ENCODE assay signal across 21 mouse cellular contexts in the genomic region with DNA sequence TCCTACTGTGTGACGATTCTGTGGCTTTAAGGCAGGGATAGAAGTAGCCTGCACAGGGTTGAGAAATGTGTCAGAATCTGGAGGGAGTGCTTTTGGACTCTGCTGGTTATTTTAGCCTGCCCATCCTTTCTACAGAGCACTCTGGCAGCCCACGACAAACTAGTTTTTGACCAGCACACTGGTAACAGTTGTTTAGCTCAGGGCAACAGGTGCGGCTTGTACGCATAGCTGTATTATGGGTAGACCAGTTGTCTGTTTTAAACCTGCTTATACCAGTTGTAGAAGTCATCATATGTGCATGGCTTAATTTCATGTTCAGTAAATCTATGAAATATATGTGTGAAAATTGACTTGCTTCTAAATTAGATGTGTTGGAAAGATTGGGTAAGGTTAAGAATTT. TPM values are rescaled to one million over a fixed set of nuclear protein-coding genes. Genes with fewer than 3 reads are reported as not detected.
DNase-seq lines count a peak whose midpoint lies in the region; ATAC-seq and TF ChIP-seq lines count a peak whose summit lies in the region.
"Had no signal": no experiment of that assay in that cellular context is flagged by ENCODE, and none has a peak within 500 bp of the region (broad histone marks: within the 10 kb centered on the region; RNA-seq: fewer than 3 reads in every experiment).

No protein-coding gene starts in this region.

- H3K4me1 ChIP-seq in limb, embryonic 14.5 days (ENCODE audit: control insufficient read depth, insufficient read depth, low read length), result peaks cover 9% of the 10 kb centered on the region
- peaks cover 8% of the 10 kb centered on the region for H3K4me1 ChIP-seq in limb, embryonic 10.5 days
- H3K4me1 ChIP-seq in embryonic fibroblast, embryonic 13.5 days (ENCODE audit: control insufficient read depth, insufficient read depth, low read length), result peaks cover 25% of the 10 kb centered on the region

- H3K9me3 ChIP-seq in limb, embryonic 14.5 days (ENCODE audit: control insufficient read depth, low read length), result no peaks in the 10 kb centered on the region
- no peaks in the 10 kb centered on the region for H3K9me3 ChIP-seq in limb, embryonic 10.5 days (replicated peaks)
- H3K9me3 ChIP-seq: embryonic facial prominence, embryonic 10.5 days; embryonic facial prominence, embryonic 12.5 days; forebrain, embryonic 12.5 days had no signal

- ATAC-seq in limb, embryonic 14.5 days (ENCODE audit: low FRiP score, low read depth), result peak; percentile 30; the same call in 1 of the 2 replicates
- ATAC-seq: forebrain, embryonic 14.5 days; forebrain, embryonic 16.5 days had no signal

- H3K4me3 ChIP-seq in limb, embryonic 14.5 days (replicated peaks; ENCODE audit: low read length), result no peak overlapping the region
- H3K4me3 ChIP-seq in limb, embryonic 10.5 days, result no peak overlapping the region
- H3K4me3 ChIP-seq in embryonic fibroblast, embryonic 13.5 days (ENCODE audit: insufficient read depth, low read length), result no peak overlapping the region
- no peak overlapping the region for H3K4me3 ChIP-seq in myocyte
- H3K4me3 ChIP-seq: embryonic facial prominence, embryonic 10.5 days; embryonic facial prominence, embryonic 12.5 days; erythroblast, embryonic 14.5 days; forebrain, embryonic 10.5 days; forebrain, embryonic 12.5 days had no signal

- DNase-seq in heart, adult 11 months, result peak; percentile 40
- DNase-seq in heart, postnatal 36 days, result no peak
- no peak for DNase-seq in limb, embryonic 14.5 days (ENCODE audit: low spot score)
- DNase-seq in limb, embryonic 10.5 days (ENCODE audit: low spot score), result no peak
- no peak for DNase-seq in cerebellum, adult 11 months
- DNase-seq: adrenal gland, postnatal 10 days; adrenal gland, postnatal 25 days; cerebellum, adult 11-12 months; cerebellum, adult 2 months; cerebellum, adult 9-10 months; cerebellum, postnatal 10 days; cerebellum, postnatal 25 days had no signal

- WGBS in limb, embryonic 14.5 days, result 95% methylated on average over 4 of the region's 4 CpGs
- 98% methylated on average over 4 of the region's 4 CpGs for WGBS in limb, embryonic 10.5 days

- no peak for TF ChIP-seq CTCF in embryonic fibroblast, embryonic 13.5 days (IDR thresholded peaks at IDR 0.05; ENCODE audit: borderline replicate concordance, insufficient read depth, low read length)

- TF ChIP-seq POLR2A in limb, embryonic 14.5 days (IDR thresholded peaks at IDR 0.05; ENCODE audit: borderline replicate concordance, extremely low read depth, insufficient read depth, insufficient read length), result no peak
- TF ChIP-seq POLR2A in embryonic fibroblast, embryonic 13.5 days (IDR thresholded peaks at IDR 0.05; ENCODE audit: low read depth, low read length), result no peak
- no peak for TF ChIP-seq POLR2A in myocyte (IDR thresholded peaks at IDR 0.05; ENCODE audit: insufficient read length, low read depth)

- H3ac ChIP-seq in myocyte (ENCODE audit: control insufficient read depth, insufficient read length), result no peak overlapping the region

- H3K27ac ChIP-seq in limb, embryonic 14.5 days (replicated peaks; ENCODE audit: low read depth, low read length), result no peak overlapping the region
- H3K27ac ChIP-seq in limb, embryonic 10.5 days, result no peak overlapping the region
- H3K27ac ChIP-seq in embryonic fibroblast, embryonic 13.5 days (ENCODE audit: insufficient read depth, low read length), result peak overlapping the region; percentile 80
- H3K27ac ChIP-seq: embryonic facial prominence, embryonic 10.5 days; embryonic facial prominence, embryonic 12.5 days; forebrain, embryonic 10.5 days; forebrain, embryonic 12.5 days had no signal

- no peaks in the 10 kb centered on the region for H3K27me3 ChIP-seq in limb, embryonic 14.5 days (ENCODE audit: control insufficient read depth, insufficient read depth, low read length)
- H3K27me3 ChIP-seq in limb, embryonic 10.5 days (ENCODE audit: low read depth, poor library complexity, severe bottlenecking), result no peaks in the 10 kb centered on the region
- H3K27me3 ChIP-seq in myocyte (ENCODE audit: control insufficient read depth, insufficient read depth, insufficient read length), result no peaks in the 10 kb centered on the region
- H3K27me3 ChIP-seq: embryonic facial prominence, embryonic 12.5 days; forebrain, embryonic 12.5 days had no signal

- intact Hi-C loops in heart, postnatal 36 days (cut with DNase I), result no loop called here

- H3K36me3 ChIP-seq in limb, embryonic 14.5 days (ENCODE audit: control insufficient read depth, insufficient read depth, low read length), result peaks cover 14% of the 10 kb centered on the region
- peaks cover 55% of the 10 kb centered on the region for H3K36me3 ChIP-seq in limb, embryonic 10.5 days
- H3K36me3 ChIP-seq in myocyte (ENCODE audit: control insufficient read depth, insufficient read depth), result peaks cover 6% of the 10 kb centered on the region

- no peak overlapping the region for H3K4me2 ChIP-seq in limb, embryonic 14.5 days (replicated peaks; ENCODE audit: low read depth, low read length, severe bottlenecking)
- peak overlapping the region; percentile 71 for H3K4me2 ChIP-seq in myocyte (ENCODE audit: low read depth)
- H3K4me2 ChIP-seq: embryonic facial prominence, embryonic 12.5 days; forebrain, embryonic 12.5 days had no signal

- peaks cover 89% of the 10 kb centered on the region for H3K79me2 ChIP-seq in myocyte (ENCODE audit: control insufficient read depth, insufficient read depth)

- H3K9ac ChIP-seq in limb, embryonic 14.5 days (ENCODE audit: low read depth, low read length, severe bottlenecking), result no peak overlapping the region
- H3K9ac ChIP-seq: embryonic facial prominence, embryonic 12.5 days; forebrain, embryonic 12.5 days had no signal

TF ChIP-seq in myocyte, 11 proteins besides CTCF, POLR2A, EP300 and RAD21:
- TF ChIP-seq MAX (IDR thresholded peaks at IDR 0.05; ENCODE audit: low read depth), result no peak
- no peak for TF ChIP-seq REST (IDR thresholded peaks at IDR 0.05; ENCODE audit: insufficient read depth, insufficient read length)
- TF ChIP-seq TCF12 (IDR thresholded peaks at IDR 0.05; ENCODE audit: insufficient read depth, poor library complexity, severe bottlenecking), result peak; percentile 89
- no peak for TF ChIP-seq E2F4 (IDR thresholded peaks at IDR 0.05; ENCODE audit: insufficient read depth)
- TF ChIP-seq CEBPB (IDR thresholded peaks at IDR 0.05; ENCODE audit: insufficient read depth, poor library complexity, severe bottlenecking), result no peak
- TF ChIP-seq MYOG (IDR thresholded peaks at IDR 0.05; ENCODE audit: control insufficient read depth in 1 of 3, insufficient read depth in 1 of 3, insufficient read length in 2 of 3, low read depth in 2 of 3), result peak in 2 of 3 experiments; percentile 53 to 78
- peak; percentile 35 to 85 (median 83) for TF ChIP-seq MYOD1 (IDR thresholded peaks at IDR 0.05; ENCODE audit: control insufficient read depth in 1 of 3, insufficient read length in 2 of 3, low read depth in 2 of 3)
- TF ChIP-seq POLR2AphosphoS2 (IDR thresholded peaks at IDR 0.05; ENCODE audit: insufficient read length, low read depth), result no peak

RNA-seq across cellular contexts. Expression of gene Sept11, which starts 12.8 kb away (rescaled TPM):
- total RNA-seq in heart, postnatal 36 days (2021), result 10 to 100 TPM; 29.9 to 32.5 TPM
- polyA plus RNA-seq in limb, embryonic 14.5 days (2012; rRNA removed), result 141 and 149 TPM in 2 replicates
- 197 and 206 TPM in 2 replicates for polyA plus RNA-seq in limb, embryonic 14.5 days (2014; fragmentation: Nextera tagmentation; extraction: Ambion mirVana)
- 340 and 390 TPM in 2 replicates for polyA plus RNA-seq in limb, embryonic 10.5 days (2016; fragmentation: Nextera tagmentation; extraction: Ambion mirVana)
- polyA plus RNA-seq in embryonic fibroblast, embryonic 13.5 days (2011; ENCODE audit: insufficient read length, low read depth, missing spikeins), result 406 and 428 TPM in 2 replicates
- polyA plus RNA-seq in myocyte (2012; fragmentation: generic; extraction: Trizol), result 114 TPM
